Comparison of ENCODE assay signal across 8 mouse cellular contexts in the genomic region with DNA sequence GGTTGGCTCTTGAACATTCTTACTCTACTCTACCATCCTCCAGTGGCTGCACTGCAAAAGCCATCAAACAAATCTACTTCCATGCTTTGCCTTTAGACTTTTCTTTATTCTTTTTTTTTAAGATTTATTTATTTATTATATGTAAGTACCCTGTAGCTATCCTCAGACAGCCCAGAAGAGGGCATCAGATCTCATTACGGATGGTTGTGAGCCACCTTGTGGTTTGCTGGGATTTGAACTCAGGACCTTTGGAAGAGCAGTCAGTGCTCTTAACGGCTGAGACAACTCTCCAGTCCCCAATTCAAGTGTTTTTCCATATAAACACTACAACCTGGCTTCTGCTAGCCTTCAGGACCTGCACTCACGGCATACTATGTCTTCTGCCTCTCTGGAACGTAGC. TPM values are rescaled to one million over a fixed set of nuclear protein-coding genes. Genes with fewer than 3 reads are reported as not detected.
DNase-seq lines count a peak whose midpoint lies in the region; ATAC-seq and TF ChIP-seq lines count a peak whose summit lies in the region.

No protein-coding gene starts in this region.

- H3K27ac ChIP-seq in thymus, adult 2 months (ENCODE audit: control insufficient read depth, insufficient read depth, low read length): no peak overlapping the region
- H3K27ac ChIP-seq in neural tube, embryonic 14.5 days (ENCODE audit: low read depth, low read length): no peak overlapping the region

- H3K9me3 ChIP-seq in neural tube, embryonic 14.5 days (ENCODE audit: control insufficient read depth, low read length): no peaks in the 10 kb centered on the region

- no peaks in the 10 kb centered on the region for H3K27me3 ChIP-seq in thymus, adult 2 months (ENCODE audit: control insufficient read depth, insufficient read depth, low read length)
- H3K27me3 ChIP-seq in neural tube, embryonic 14.5 days (ENCODE audit: control insufficient read depth, insufficient read depth, low read length): no peaks in the 10 kb centered on the region

- 90% methylated on average over 4 of the region's 4 CpGs for WGBS in thymus, adult 2 months
- 90% methylated on average over 4 of the region's 4 CpGs for WGBS in neural tube, embryonic 14.5 days

- peak overlapping the region; percentile 68; the same call in 1 of the 2 replicates for H3K4me2 ChIP-seq in neural tube, embryonic 14.5 days (ENCODE audit: low read depth, low read length)

- H3K9ac ChIP-seq in neural tube, embryonic 14.5 days (replicated peaks; ENCODE audit: low read depth, low read length): no peak overlapping the region

- H3K36me3 ChIP-seq in thymus, adult 2 months (ENCODE audit: control insufficient read depth, insufficient read depth, low read length): no peaks in the 10 kb centered on the region
- H3K36me3 ChIP-seq in neural tube, embryonic 14.5 days (ENCODE audit: control insufficient read depth, insufficient read depth, low read length): no peaks in the 10 kb centered on the region

- no peak for TF ChIP-seq POLR2A in thymus, adult 2 months (IDR thresholded peaks at IDR 0.05; ENCODE audit: control insufficient read depth, extremely low read depth, insufficient read depth, low read length, poor library complexity)

- ATAC-seq in neural tube, embryonic 14.5 days (ENCODE audit: low read depth): no peak

- no peaks in the 10 kb centered on the region for H3K4me1 ChIP-seq in thymus, adult 2 months (replicated peaks; ENCODE audit: control insufficient read depth, insufficient read depth, low read length)
- H3K4me1 ChIP-seq in neural tube, embryonic 14.5 days (ENCODE audit: control insufficient read depth, insufficient read depth, low read length): peaks cover 18% of the 10 kb centered on the region

- TF ChIP-seq CTCF in thymus, adult 2 months (IDR thresholded peaks at IDR 0.05; ENCODE audit: borderline replicate concordance, control insufficient read depth, extremely low read depth, insufficient read depth, low read length, poor library complexity): no peak

- peak; percentile 25 for DNase-seq in cerebellum, adult 9-10 months
- DNase-seq in cerebellum, postnatal 25 days: no peak
- peak; percentile 7 for DNase-seq in thymus, adult 2 months
- no peak for DNase-seq in thymus, postnatal 0 days (ENCODE audit: low spot score)
- DNase-seq in induced T-regulatory cell, adult 2 months (ENCODE audit: low read depth): peak; percentile 53
- DNase-seq in adrenal gland, postnatal 4 days (ENCODE audit: low spot score in 2 of 2): no peak
- DNase-seq in gastrocnemius, adult 8-10 months (ENCODE audit: low spot score in 2 of 2): no peak

- H3K4me3 ChIP-seq in thymus, adult 2 months (ENCODE audit: control insufficient read depth, insufficient read depth, low read length): no peak overlapping the region
- no peak overlapping the region for H3K4me3 ChIP-seq in neural tube, embryonic 14.5 days (ENCODE audit: low read depth, low read length)

RNA-seq across cellular contexts. Expression of a gene that starts 1.6 kb away (rescaled TPM):
- 89.9 and 125 TPM in 2 replicates for polyA plus RNA-seq in thymus, adult 2 months (2012; rRNA removed)
- 67.5 and 74.6 TPM in 2 replicates for polyA plus RNA-seq in thymus, postnatal 0 days (2015; fragmentation: Nextera tagmentation; extraction: Ambion mirVana)
- polyA plus RNA-seq in neural tube, embryonic 14.5 days (2014; fragmentation: Nextera tagmentation; extraction: Ambion mirVana): 72.8 and 91.0 TPM in 2 replicates
- total RNA-seq in adrenal gland, postnatal 4 days (2021): 10 to 100 TPM; 60.0 to 61.9 TPM
- 10 to 100 TPM; 29.0 to 39.8 (median 36.1) TPM for total RNA-seq in gastrocnemius, adult 8-10 months (2022)

RNA-seq across cellular contexts. Expression of a gene that starts 12.9 kb away (rescaled TPM):
- polyA plus RNA-seq in thymus, adult 2 months (2012; rRNA removed): 0.55 and 1.0 TPM in 2 replicates
- polyA plus RNA-seq in thymus, postnatal 0 days (2015; fragmentation: Nextera tagmentation; extraction: Ambion mirVana): 14.2 and 14.5 TPM in 2 replicates
- 23.1 and 29.2 TPM in 2 replicates for polyA plus RNA-seq in neural tube, embryonic 14.5 days (2014; fragmentation: Nextera tagmentation; extraction: Ambion mirVana)
- 10 to 100 TPM; 21.8 to 30.8 TPM for total RNA-seq in adrenal gland, postnatal 4 days (2021)
- total RNA-seq in gastrocnemius, adult 8-10 months (2022): 1 to 10 TPM; 4.8 to 8.9 (median 5.6) TPM

RNA-seq across cellular contexts. Expression of a gene that starts 44.8 kb away (rescaled TPM):
- 6.1 and 11.1 TPM in 2 replicates for polyA plus RNA-seq in thymus, adult 2 months (2012; rRNA removed)
- 20.1 and 24.0 TPM in 2 replicates for polyA plus RNA-seq in thymus, postnatal 0 days (2015; fragmentation: Nextera tagmentation; extraction: Ambion mirVana)
- 19.4 and 23.6 TPM in 2 replicates for polyA plus RNA-seq in neural tube, embryonic 14.5 days (2014; fragmentation: Nextera tagmentation; extraction: Ambion mirVana)
- 10 to 100 TPM in 1 of 2 experiments, 1 to 10 TPM in 1; 9.9 to 11.1 TPM for total RNA-seq in adrenal gland, postnatal 4 days (2021)
- 1 to 10 TPM; 1.7 to 2.5 (median 1.9) TPM for total RNA-seq in gastrocnemius, adult 8-10 months (2022)

RNA-seq across cellular contexts. Expression of a gene that starts 45.0 kb away (rescaled TPM):
- not detected in 2 replicates for polyA plus RNA-seq in thymus, adult 2 months (2012; rRNA removed)
- 0.40 TPM in 1 of 2 replicates, not detected in the other for polyA plus RNA-seq in thymus, postnatal 0 days (2015; fragmentation: Nextera tagmentation; extraction: Ambion mirVana)
- polyA plus RNA-seq in neural tube, embryonic 14.5 days (2014; fragmentation: Nextera tagmentation; extraction: Ambion mirVana): 0.62 TPM in 1 of 2 replicates, not detected in the other
- not detected for total RNA-seq in adrenal gland, postnatal 4 days (2021)
- not detected for total RNA-seq in gastrocnemius, adult 8-10 months (2022)

RNA-seq across cellular contexts. Expression of a gene that starts 48.5 kb away (rescaled TPM):
- polyA plus RNA-seq in thymus, adult 2 months (2012; rRNA removed): not detected in 2 replicates
- polyA plus RNA-seq in thymus, postnatal 0 days (2015; fragmentation: Nextera tagmentation; extraction: Ambion mirVana): 0.09 and 0.12 TPM in 2 replicates
- polyA plus RNA-seq in neural tube, embryonic 14.5 days (2014; fragmentation: Nextera tagmentation; extraction: Ambion mirVana): 0.27 and 0.31 TPM in 2 replicates
- 1 to 10 TPM in 1 of 2 experiments, not detected in 1; 2.7 TPM for total RNA-seq in adrenal gland, postnatal 4 days (2021)
- not detected for total RNA-seq in gastrocnemius, adult 8-10 months (2022)

Comparison
In these comparisons a context has a peak if more than half of its experiments do, and no peak if none do; other contexts are left out.
1. DNase-seq: peak in cerebellum, adult 9-10 months (single experiment), thymus, adult 2 months (single experiment) and induced T-regulatory cell, adult 2 months (single experiment); none in cerebellum, postnatal 25 days (0 of 2), thymus, postnatal 0 days (single experiment), adrenal gland, postnatal 4 days (0 of 2) and gastrocnemius, adult 8-10 months (0 of 2).